Mouse (Mus musculus): ENCODE measurements at regions not wholly inside any gene's neighbourhood (a gene's known extent, or its start where the extent isn't known, plus 50 kb on each side); places are given as distances from the start of the nearest gene placed in this dataset.

GRCm38 (mm10) chr8:79514655-79515278 lies 115.4 kb upstream of the Smad1 start:
- Histone ChIP-seq H3K4me2 (no peak overlapping the region), H3K4me3 (no peak overlapping the region), H3K9ac (no peak overlapping the region), H3K27ac (no peak overlapping the region), H3K36me3 (no peaks in the 10 kb centered on the region), H3K9me3 (no peaks in the 10 kb centered on the region), H3K4me1 (no peaks in the 10 kb centered on the region), H3K27me3 (no peaks in the 10 kb centered on the region)
- 59% methylated on average over 4 of the region's 4 CpGs for WGBS
- no peak for ATAC-seq (ENCODE audit: insufficient number of reproducible peaks, insufficient read depth, low FRiP score, low TSS enrichment, low read depth)

- Histone ChIP-seq H3K36me3 (no peaks in the 10 kb centered on the region), H3K4me3 (no peak overlapping the region), H3K4me1 (peaks cover 6% of the 10 kb centered on the region; the same call in 1 of the 2 replicates), H3K27ac (no peak overlapping the region), H3K9me3 (no peaks in the 10 kb centered on the region), H3K9ac (no peak overlapping the region), H3K4me2 (no peak overlapping the region), H3K27me3 (no peaks in the 10 kb centered on the region)
- no peak for ATAC-seq (ENCODE audit: insufficient number of reproducible peaks, insufficient read depth, low FRiP score, low TSS enrichment, low read depth)
- 90% methylated on average over 3 of the region's 3 CpGs for WGBS
Observed at GRCm38 (mm10) chr8:79508597-79508996, 109.3 kb upstream of the Smad1 start.

- Histone ChIP-seq H3K27ac (no peak overlapping the region), H3K36me3 (no peaks in the 10 kb centered on the region), H3K4me1 (peaks cover 6% of the 10 kb centered on the region; the same call in 1 of the 2 replicates), H3K9ac (no peak overlapping the region), H3K4me2 (no peak overlapping the region), H3K27me3 (no peaks in the 10 kb centered on the region), H3K4me3 (no peak overlapping the region), H3K9me3 (no peaks in the 10 kb centered on the region)
- ATAC-seq (ENCODE audit: insufficient number of reproducible peaks, insufficient read depth, low FRiP score, low TSS enrichment, low read depth), result no peak
- 62% methylated on average over 5 of the region's 5 CpGs for WGBS
Observed at GRCm38 (mm10) chr8:79505381-79505780, 106.1 kb upstream of the Smad1 start.

GRCm38 (mm10) chr8:79503906-79504305 lies 104.6 kb upstream of the Smad1 start:
- no peaks in the 10 kb centered on the region for H3K27me3 ChIP-seq
- 77% methylated on average over 2 of the region's 2 CpGs for WGBS
- no peaks in the 10 kb centered on the region for H3K9me3 ChIP-seq
- no peak overlapping the region for H3K4me2 ChIP-seq
- H3K9ac ChIP-seq, result no peak overlapping the region
- no peak for ATAC-seq (ENCODE audit: insufficient number of reproducible peaks, insufficient read depth, low FRiP score, low TSS enrichment, low read depth)
- no peak overlapping the region for H3K27ac ChIP-seq
- no peak overlapping the region for H3K4me3 ChIP-seq
- H3K36me3 ChIP-seq, result no peaks in the 10 kb centered on the region
- H3K4me1 ChIP-seq, result peaks cover 6% of the 10 kb centered on the region; the same call in 1 of the 2 replicates

DNA sequence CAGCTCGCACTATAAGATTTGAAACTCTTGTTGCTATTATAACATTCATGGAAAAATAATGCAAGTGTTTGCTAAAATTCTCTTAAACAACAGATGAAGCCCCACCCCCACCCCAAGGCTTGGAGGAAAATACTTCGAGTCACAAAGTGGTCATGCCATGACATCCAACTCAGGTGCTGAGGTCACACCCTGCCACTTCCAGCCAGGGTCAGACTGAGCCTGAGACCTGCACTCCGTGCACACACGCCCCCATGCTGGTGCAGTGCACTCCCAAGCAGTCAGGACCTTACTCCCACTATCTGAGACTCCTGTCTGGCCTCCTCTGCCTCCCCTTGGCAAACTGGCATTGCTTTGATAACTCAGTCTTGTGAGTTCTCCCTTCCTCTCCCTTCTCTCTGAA lies 102.7 kb upstream of the Smad1 start:
- ATAC-seq (ENCODE audit: insufficient number of reproducible peaks, insufficient read depth, low FRiP score, low TSS enrichment, low read depth), result no peak
- H3K9ac ChIP-seq, result no peak overlapping the region
- H3K4me3 ChIP-seq, result no peak overlapping the region
- no peaks in the 10 kb centered on the region for H3K36me3 ChIP-seq
- peaks cover 20% of the 10 kb centered on the region; the same call in 1 of the 2 replicates for H3K4me1 ChIP-seq
- H3K9me3 ChIP-seq, result no peaks in the 10 kb centered on the region
- no peak overlapping the region for H3K4me2 ChIP-seq
- WGBS, result 79% methylated on average over 4 of the region's 4 CpGs
- no peaks in the 10 kb centered on the region for H3K27me3 ChIP-seq
- no peak overlapping the region for H3K27ac ChIP-seq

DNA sequence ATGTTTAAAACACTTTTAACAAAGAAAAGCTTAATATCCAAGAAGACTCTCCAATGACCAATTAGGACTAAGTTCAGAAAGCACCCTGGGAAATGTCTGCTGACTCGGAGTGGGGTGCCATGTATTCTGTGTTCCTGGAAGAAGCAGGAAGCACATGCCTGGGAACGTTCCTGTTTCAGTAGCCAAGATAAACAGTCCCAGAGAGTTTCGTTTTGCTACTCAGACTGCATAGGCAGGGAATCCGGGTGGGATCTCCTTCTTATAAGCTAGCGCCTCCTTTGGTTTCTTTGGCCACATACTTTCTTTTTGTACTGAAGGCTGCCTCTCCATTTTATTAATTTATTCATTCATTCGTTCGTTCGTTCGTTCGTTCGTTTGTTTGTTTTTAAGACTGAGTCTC lies 101.9 kb upstream of the Smad1 start:
- H3K4me3 ChIP-seq, result no peak overlapping the region
- no peak overlapping the region for H3K27ac ChIP-seq
- no peaks in the 10 kb centered on the region for H3K36me3 ChIP-seq
- H3K9me3 ChIP-seq, result no peaks in the 10 kb centered on the region
- no peak for ATAC-seq (ENCODE audit: insufficient number of reproducible peaks, insufficient read depth, low FRiP score, low TSS enrichment, low read depth)
- H3K4me1 ChIP-seq, result peaks cover 19% of the 10 kb centered on the region; the same call in 1 of the 2 replicates
- no peak overlapping the region for H3K4me2 ChIP-seq
- H3K27me3 ChIP-seq, result no peaks in the 10 kb centered on the region
- no peak overlapping the region for H3K9ac ChIP-seq
- 83% methylated on average over 11 of the region's 11 CpGs for WGBS

DNA sequence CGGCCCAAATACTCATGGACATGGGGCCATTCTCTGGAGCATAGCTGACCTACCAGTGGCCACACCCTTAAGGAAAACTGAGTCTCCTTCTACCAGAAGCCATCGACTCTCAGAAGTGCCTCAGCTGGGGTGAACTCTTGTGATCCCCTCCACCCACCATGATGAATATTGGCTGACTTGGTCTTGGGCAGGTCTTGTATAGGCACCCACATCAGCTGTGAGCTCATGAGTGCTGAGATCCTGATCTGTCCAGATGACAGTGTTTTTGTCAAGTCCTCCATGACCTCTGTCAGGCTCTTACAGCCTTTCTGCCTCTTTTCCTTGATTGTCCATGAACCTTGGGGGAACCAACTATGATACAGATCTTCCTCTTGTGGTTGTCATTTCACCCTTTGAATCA lies 99.9 kb upstream of the Smad1 start:
- no peak for ATAC-seq (ENCODE audit: insufficient number of reproducible peaks, insufficient read depth, low FRiP score, low TSS enrichment, low read depth)
- H3K4me1 ChIP-seq, result peaks cover 20% of the 10 kb centered on the region; the same call in 1 of the 2 replicates
- no peak overlapping the region for H3K4me2 ChIP-seq
- H3K27me3 ChIP-seq, result no peaks in the 10 kb centered on the region
- H3K9ac ChIP-seq, result no peak overlapping the region
- H3K36me3 ChIP-seq, result no peaks in the 10 kb centered on the region
- no peak overlapping the region for H3K27ac ChIP-seq
- no peak overlapping the region for H3K4me3 ChIP-seq
- no peaks in the 10 kb centered on the region for H3K9me3 ChIP-seq
- WGBS, result 89% methylated on average over 2 of the region's 2 CpGs

DNA sequence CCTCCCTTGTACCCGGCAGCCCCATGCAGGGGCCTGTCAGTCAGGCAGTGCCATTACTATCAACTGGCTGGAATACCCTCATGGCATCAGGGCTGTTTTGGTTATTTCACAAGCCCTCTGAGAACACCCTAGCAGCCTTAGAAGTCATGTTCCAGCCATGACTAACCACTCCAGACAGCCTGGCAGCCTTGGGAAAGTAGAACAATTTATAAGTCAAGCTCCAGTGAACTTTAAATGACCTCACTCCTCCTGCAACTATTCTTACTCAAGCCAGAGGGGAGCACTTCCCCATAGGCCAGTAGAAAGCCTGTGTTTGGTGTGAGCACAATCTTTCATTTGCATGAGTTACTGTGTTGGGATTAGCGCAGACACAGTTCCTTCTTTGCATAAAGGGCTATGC lies 99.3 kb upstream of the Smad1 start:
- Histone ChIP-seq H3K36me3 (no peaks in the 10 kb centered on the region), H3K27ac (no peak overlapping the region), H3K27me3 (no peaks in the 10 kb centered on the region), H3K4me1 (peaks cover 20% of the 10 kb centered on the region; the same call in 1 of the 2 replicates), H3K4me2 (no peak overlapping the region), H3K9me3 (no peaks in the 10 kb centered on the region), H3K4me3 (no peak overlapping the region), H3K9ac (no peak overlapping the region)
- no peak for ATAC-seq (ENCODE audit: insufficient number of reproducible peaks, insufficient read depth, low FRiP score, low TSS enrichment, low read depth)
- WGBS, result 69% methylated on average over 2 of the region's 2 CpGs

GRCm38 (mm10) chr8:79491156-79491698 lies 91.9 kb upstream of the Smad1 start:
- Histone ChIP-seq H3K27ac (no peak overlapping the region), H3K4me3 (no peak overlapping the region), H3K9me3 (no peaks in the 10 kb centered on the region), H3K4me1 (0 out of 2 replicates have a peak, but pooled peaks cover 14% of the 10 kb centered on the region), H3K4me2 (no peak overlapping the region), H3K9ac (no peak overlapping the region), H3K27me3 (no peaks in the 10 kb centered on the region), H3K36me3 (no peaks in the 10 kb centered on the region)
- 56% methylated on average over 10 of the region's 10 CpGs for WGBS
- no peak for ATAC-seq (ENCODE audit: insufficient number of reproducible peaks, insufficient read depth, low FRiP score, low TSS enrichment, low read depth)

- Histone ChIP-seq H3K27me3 (no peaks in the 10 kb centered on the region), H3K36me3 (no peaks in the 10 kb centered on the region), H3K4me2 (no peak overlapping the region), H3K27ac (no peak overlapping the region), H3K4me3 (no peak overlapping the region), H3K9ac (no peak overlapping the region), H3K4me1 (0 out of 2 replicates have a peak, but pooled peaks cover 14% of the 10 kb centered on the region), H3K9me3 (no peaks in the 10 kb centered on the region)
- ATAC-seq (ENCODE audit: insufficient number of reproducible peaks, insufficient read depth, low FRiP score, low TSS enrichment, low read depth), result no peak
- 54% methylated on average over 4 of the region's 4 CpGs for WGBS
Observed at GRCm38 (mm10) chr8:79490739-79491138, 91.4 kb upstream of the Smad1 start.

- no peak overlapping the region for H3K4me3 ChIP-seq
- no peak for ATAC-seq (ENCODE audit: insufficient number of reproducible peaks, insufficient read depth, low FRiP score, low TSS enrichment, low read depth)
- WGBS, result 72% methylated on average over 2 of the region's 2 CpGs
- no peak overlapping the region for H3K27ac ChIP-seq
- H3K27me3 ChIP-seq, result no peaks in the 10 kb centered on the region
- H3K9ac ChIP-seq, result no peak overlapping the region
- 0 out of 2 replicates have a peak, but pooled peaks cover 14% of the 10 kb centered on the region for H3K4me1 ChIP-seq
- no peak overlapping the region for H3K4me2 ChIP-seq
- no peaks in the 10 kb centered on the region for H3K36me3 ChIP-seq
- H3K9me3 ChIP-seq, result no peaks in the 10 kb centered on the region
Observed at GRCm38 (mm10) chr8:79488861-79489260, 89.5 kb upstream of the Smad1 start.

- no peak for ATAC-seq (ENCODE audit: insufficient number of reproducible peaks, insufficient read depth, low FRiP score, low TSS enrichment, low read depth)
- Histone ChIP-seq H3K9ac (no peak overlapping the region), H3K27ac (no peak overlapping the region), H3K4me1 (0 out of 2 replicates have a peak, but pooled peaks cover 11% of the 10 kb centered on the region), H3K4me3 (no peak overlapping the region), H3K4me2 (no peak overlapping the region), H3K9me3 (no peaks in the 10 kb centered on the region), H3K27me3 (no peaks in the 10 kb centered on the region), H3K36me3 (no peaks in the 10 kb centered on the region)
- WGBS, result 79% methylated on average over 6 of the region's 6 CpGs
Observed at GRCm38 (mm10) chr8:79487597-79487996, 88.3 kb upstream of the Smad1 start.

Data from embryonic facial prominence, embryonic 13.5 days (tissue).